Mouse (Mus musculus): ENCODE data around the gene Atp6v0b.

DNA sequence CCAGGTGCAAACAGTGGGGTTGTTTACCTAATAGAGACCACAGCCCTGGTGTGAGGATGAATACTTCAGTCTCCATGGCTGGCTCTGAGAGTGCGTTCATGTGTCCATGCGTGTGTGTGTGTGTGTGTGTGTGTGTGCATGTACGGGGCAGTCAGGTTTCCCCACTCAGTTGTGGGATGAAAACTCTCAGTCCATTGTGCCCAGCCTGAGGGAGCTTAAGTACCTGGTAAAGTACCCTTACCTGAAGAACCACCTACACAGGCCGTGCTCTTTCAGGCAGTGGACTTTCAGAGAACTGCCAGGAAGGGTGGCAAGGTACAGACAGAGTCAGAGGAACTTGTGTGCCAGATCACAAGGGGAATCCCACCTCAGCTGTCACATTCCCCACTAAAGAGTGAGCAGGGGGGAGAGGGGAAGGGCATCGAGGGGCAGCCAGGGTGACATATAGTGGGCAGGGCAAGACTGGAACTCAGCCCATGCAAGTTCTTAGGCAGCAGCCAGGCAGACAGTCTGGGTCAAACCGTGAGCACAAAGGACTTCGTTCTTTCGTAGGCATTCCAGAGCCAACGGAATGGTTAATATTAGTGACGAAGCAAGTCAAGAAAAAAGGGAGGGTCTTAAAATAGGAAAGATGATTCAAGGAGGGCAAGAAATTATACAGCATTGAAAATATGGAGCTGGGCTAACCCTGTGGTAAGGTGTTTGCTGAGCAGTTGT is 34.8 kb downstream of the Atp6v0b start:
- TF ChIP-seq CTCF (IDR thresholded peaks at IDR 0.05; ENCODE audit: control insufficient read depth, insufficient read depth, insufficient replicate concordance, low read depth, low read length) (no peak), POLR2A (IDR thresholded peaks at IDR 0.05; ENCODE audit: control insufficient read depth, low read depth, low read length) (no peak)
